Mouse (Mus musculus): ENCODE data around the gene Hoxa6. TPM values are rescaled to one million over a fixed set of nuclear protein-coding genes. Genes with fewer than 3 reads are reported as not detected.

Gene Hoxa6
- total and polyA plus RNA-seq, 2 experiments = not detected

GRCm38 (mm10) chr6:52229558-52230416, 21.3 kb upstream of the Hoxa6 start:
- Histone ChIP-seq H3K9ac (ENCODE audit: low read depth, low read length) (no peak overlapping the region), H3K4me1 (ENCODE audit: control insufficient read depth, insufficient read depth, low read length) (no peaks in the 10 kb centered on the region), H3K27ac (replicated peaks; ENCODE audit: insufficient read depth, low read depth, low read length) (no peak overlapping the region), H3K27me3 (ENCODE audit: control insufficient read depth, insufficient read depth, low read length) (peaks cover 56% of the 10 kb centered on the region), H3K36me3 (ENCODE audit: control insufficient read depth, insufficient read depth, low read length) (no peaks in the 10 kb centered on the region), H3K4me3 (ENCODE audit: insufficient read depth, low read depth, low read length) (no peak overlapping the region), H3K79me2 (ENCODE audit: control insufficient read depth, insufficient read depth, low read length) (no peaks in the 10 kb centered on the region)
- no peak for DNase-seq (ENCODE audit: extremely low read depth, low read depth, low spot score)
- TF ChIP-seq POLR2A (IDR thresholded peaks at IDR 0.05; ENCODE audit: extremely low read depth, insufficient read depth, low read length) = no peak
- no peak for TF ChIP-seq CTCF (IDR thresholded peaks at IDR 0.05; ENCODE audit: low read depth, low read length)
- WGBS = 6% methylated on average over 44 of the region's 44 CpGs

GRCm38 (mm10) chr6:52228475-52229465, 20.2 kb upstream of the Hoxa6 start:
- no peaks in the 10 kb centered on the region for H3K4me1 ChIP-seq (ENCODE audit: control insufficient read depth, insufficient read depth, low read length)
- no peak overlapping the region for H3K4me3 ChIP-seq (ENCODE audit: insufficient read depth, low read depth, low read length)
- 6% methylated on average over 38 of the region's 38 CpGs for WGBS
- H3K36me3 ChIP-seq (ENCODE audit: control insufficient read depth, insufficient read depth, low read length) = no peaks in the 10 kb centered on the region
- H3K9ac ChIP-seq (ENCODE audit: low read depth, low read length) = no peak overlapping the region
- peaks cover 48% of the 10 kb centered on the region for H3K27me3 ChIP-seq (ENCODE audit: control insufficient read depth, insufficient read depth, low read length)
- DNase-seq (ENCODE audit: extremely low read depth, low read depth, low spot score) = no peak
- H3K79me2 ChIP-seq (ENCODE audit: control insufficient read depth, insufficient read depth, low read length) = no peaks in the 10 kb centered on the region
- TF ChIP-seq CTCF (IDR thresholded peaks at IDR 0.05; ENCODE audit: low read depth, low read length) = no peak
- no peak for TF ChIP-seq POLR2A (IDR thresholded peaks at IDR 0.05; ENCODE audit: extremely low read depth, insufficient read depth, low read length)
- no peak overlapping the region for H3K27ac ChIP-seq (replicated peaks; ENCODE audit: insufficient read depth, low read depth, low read length)

- DNase-seq (ENCODE audit: extremely low read depth, low read depth, low spot score) = no peak
- TF ChIP-seq POLR2A (IDR thresholded peaks at IDR 0.05; ENCODE audit: extremely low read depth, insufficient read depth, low read length) (no peak), CTCF (IDR thresholded peaks at IDR 0.05; ENCODE audit: low read depth, low read length) (no peak)
- WGBS = 10% methylated on average over 11 of the region's 11 CpGs
- Histone ChIP-seq H3K36me3 (ENCODE audit: control insufficient read depth, insufficient read depth, low read length) (no peaks in the 10 kb centered on the region), H3K4me1 (ENCODE audit: control insufficient read depth, insufficient read depth, low read length) (no peaks in the 10 kb centered on the region), H3K27ac (replicated peaks; ENCODE audit: insufficient read depth, low read depth, low read length) (no peak overlapping the region), H3K79me2 (ENCODE audit: control insufficient read depth, insufficient read depth, low read length) (no peaks in the 10 kb centered on the region), H3K27me3 (ENCODE audit: control insufficient read depth, insufficient read depth, low read length) (peaks cover 43% of the 10 kb centered on the region), H3K9ac (ENCODE audit: low read depth, low read length) (no peak overlapping the region), H3K4me3 (ENCODE audit: insufficient read depth, low read depth, low read length) (no peak overlapping the region)
Observed at GRCm38 (mm10) chr6:52227470-52228222, 19.1 kb upstream of the Hoxa6 start.

- 9% methylated on average over 26 of the region's 26 CpGs for WGBS
- Histone ChIP-seq H3K9ac (ENCODE audit: low read depth, low read length) (no peak overlapping the region), H3K4me1 (ENCODE audit: control insufficient read depth, insufficient read depth, low read length) (no peaks in the 10 kb centered on the region), H3K79me2 (ENCODE audit: control insufficient read depth, insufficient read depth, low read length) (no peaks in the 10 kb centered on the region), H3K36me3 (ENCODE audit: control insufficient read depth, insufficient read depth, low read length) (no peaks in the 10 kb centered on the region), H3K27ac (replicated peaks; ENCODE audit: insufficient read depth, low read depth, low read length) (no peak overlapping the region), H3K27me3 (ENCODE audit: control insufficient read depth, insufficient read depth, low read length) (peaks cover 40% of the 10 kb centered on the region), H3K4me3 (ENCODE audit: insufficient read depth, low read depth, low read length) (no peak overlapping the region)
- no peak for DNase-seq (ENCODE audit: extremely low read depth, low read depth, low spot score)
- TF ChIP-seq POLR2A (IDR thresholded peaks at IDR 0.05; ENCODE audit: extremely low read depth, insufficient read depth, low read length) (no peak), CTCF (IDR thresholded peaks at IDR 0.05; ENCODE audit: low read depth, low read length) (no peak)
Observed at GRCm38 (mm10) chr6:52226569-52227257, 18.2 kb upstream of the Hoxa6 start.
